Mouse (Mus musculus) erythroblast, embryonic 14.5 days (primary cell): ENCODE results near the gene Yif1a. TPM values are rescaled to one million over a fixed set of nuclear protein-coding genes. Genes with fewer than 3 reads are reported as not detected.

Experiments used
- H3K27me3 ChIP-seq: 2 replicates; pipeline ENCODE4 v1.6.1; 2012; ENCODE audit warnings: inconsistent platforms; ENCODE audit not compliant: control insufficient read depth
- H3K36me3 ChIP-seq: 2 replicates; pipeline ENCODE4 v1.6.1; 2012; ENCODE audit warnings: mild to moderate bottlenecking, inconsistent platforms; ENCODE audit not compliant: control insufficient read depth
- H3K4me1 ChIP-seq: 2 replicates; pipeline ENCODE4 v1.6.1; 2012; ENCODE audit warnings: inconsistent platforms; ENCODE audit not compliant: control insufficient read depth
- H3K4me3 ChIP-seq: replicated peaks from 2 replicates; pipeline ENCODE3; 2012; ENCODE audit warnings: moderate library complexity, mild to moderate bottlenecking, inconsistent platforms
- H3K9me3 ChIP-seq: 2 replicates; pipeline ENCODE4 v1.6.1; 2012; ENCODE audit warnings: low read length, inconsistent platforms, mixed read lengths; ENCODE audit not compliant: control insufficient read depth
- GATA1 ChIP-seq: IDR thresholded peaks from 2 replicates; pipeline ENCODE4 v1.6.1; 2012; ENCODE audit warnings: low read length, inconsistent platforms, mixed read lengths
- TAL1 ChIP-seq: IDR thresholded peaks from 3 replicates; pipeline ENCODE4 v1.6.1; 2012; ENCODE audit warnings: low read length, inconsistent platforms, mixed read lengths
- polyA plus RNA-seq: library from polyadenylated mRNA; stranded (reverse); fragments of >175 nt; gene quantifications from 2 replicates; pipeline ENCODE4 v1.2.3, GENCODE M21; 2012

Yif1a gene
- polyA plus RNA-seq, 1 experiment = 0.94 TPM

DNA sequence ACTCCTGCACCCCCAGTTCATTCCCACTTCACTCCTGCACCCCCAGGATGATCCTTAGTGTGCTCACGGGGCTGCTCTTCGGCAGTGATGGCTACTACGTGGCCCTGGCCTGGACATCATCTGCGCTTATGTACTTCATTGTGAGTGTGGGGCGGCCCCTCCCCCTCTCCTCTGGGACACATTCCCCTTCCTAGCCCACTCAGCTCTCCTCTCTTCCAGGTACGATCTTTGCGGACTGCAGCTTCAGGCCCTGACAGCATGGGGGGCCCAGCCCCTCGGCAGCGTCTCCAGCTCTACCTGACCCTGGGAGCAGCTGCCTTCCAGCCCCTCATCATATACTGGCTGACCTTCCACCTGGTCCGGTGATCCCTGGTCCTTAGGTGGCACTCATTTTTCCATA lies 3.7 kb downstream of the Yif1a start:
- Histone ChIP-seq H3K9me3 (no peaks in the 10 kb centered on the region), H3K36me3 (peaks cover 39% of the 10 kb centered on the region), H3K4me1 (peaks cover 49% of the 10 kb centered on the region), H3K4me3 (no peak overlapping the region), H3K27me3 (peaks cover 33% of the 10 kb centered on the region)
- TF ChIP-seq TAL1 = no peak
- TF ChIP-seq GATA1 = no peak

DNA sequence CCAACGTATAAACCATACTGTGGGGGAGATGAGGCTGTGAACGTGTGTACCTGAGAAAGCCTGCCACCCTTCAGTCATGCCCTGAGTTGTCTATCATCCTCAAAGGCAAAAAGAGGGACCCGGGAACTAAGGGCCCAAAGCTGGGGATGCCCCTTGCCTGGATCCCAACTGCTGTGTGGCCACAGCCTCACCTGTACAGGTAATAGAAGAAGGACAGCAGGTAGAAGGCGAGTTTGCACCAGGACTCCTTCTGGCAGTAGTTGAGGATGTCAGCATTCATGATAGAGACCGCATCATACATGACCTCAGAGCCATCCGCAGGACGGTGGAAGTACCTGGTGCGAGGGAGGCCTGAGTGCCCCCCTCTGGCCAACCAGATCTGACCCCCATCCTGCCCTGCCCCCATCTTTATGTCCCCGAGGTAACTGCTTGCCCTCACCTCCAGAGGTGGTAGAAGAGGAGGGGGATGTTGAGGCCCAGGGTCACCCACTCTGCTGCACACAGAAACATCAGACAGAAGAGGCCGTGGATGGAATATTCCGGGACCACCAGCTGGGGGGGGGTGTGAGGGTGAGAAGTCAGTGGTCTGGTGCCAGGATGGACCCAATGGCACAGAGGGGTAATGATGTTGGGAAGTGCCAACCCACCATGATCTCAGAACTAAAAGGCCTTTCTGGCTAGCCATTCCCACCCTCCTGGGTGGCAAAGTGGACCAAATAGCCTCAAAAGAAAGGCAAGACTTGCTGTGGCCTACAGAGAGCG lies 5.3 kb downstream of the Yif1a start:
- Histone ChIP-seq H3K27me3 (peaks cover 35% of the 10 kb centered on the region), H3K9me3 (no peaks in the 10 kb centered on the region), H3K4me3 (no peak overlapping the region), H3K36me3 (peaks cover 39% of the 10 kb centered on the region), H3K4me1 (peaks cover 49% of the 10 kb centered on the region)
- TF ChIP-seq TAL1 (no peak), GATA1 (no peak)

DNA sequence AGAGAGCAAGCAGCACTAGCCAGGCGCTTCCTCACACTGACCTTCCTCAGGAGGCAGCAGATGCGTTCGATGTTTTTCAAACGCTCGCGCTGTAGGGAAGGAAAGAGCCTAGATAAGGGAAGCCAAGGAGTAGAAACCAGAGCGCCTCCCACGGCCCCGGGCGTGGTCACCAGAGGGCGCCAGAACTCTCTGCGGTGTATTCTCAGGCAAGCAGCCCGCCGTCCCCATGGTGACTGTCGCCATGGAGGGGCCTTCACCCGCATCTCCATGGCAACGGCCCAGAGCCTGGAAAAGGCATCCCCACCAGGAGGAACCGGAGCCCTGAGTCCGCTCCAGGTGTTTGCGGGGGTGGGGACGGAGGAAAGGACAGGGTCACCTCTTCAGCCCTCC lies 5.9 kb downstream of the Yif1a start:
- Histone ChIP-seq H3K27me3 (peaks cover 35% of the 10 kb centered on the region), H3K4me1 (peaks cover 47% of the 10 kb centered on the region), H3K36me3 (peaks cover 41% of the 10 kb centered on the region), H3K9me3 (no peaks in the 10 kb centered on the region), H3K4me3 (no peak overlapping the region)
- TF ChIP-seq TAL1 (no peak), GATA1 (no peak; the same call in 1 of the 2 replicates)

GRCm38 (mm10) chr19:5094746-5095417 lies 6.5 kb downstream of the Yif1a start:
- Histone ChIP-seq H3K27me3 (peaks cover 35% of the 10 kb centered on the region), H3K4me3 (no peak overlapping the region), H3K4me1 (peaks cover 41% of the 10 kb centered on the region), H3K36me3 (peaks cover 43% of the 10 kb centered on the region), H3K9me3 (no peaks in the 10 kb centered on the region)
- no peak for TF ChIP-seq GATA1
- no peak for TF ChIP-seq TAL1

GRCm38 (mm10) chr19:5095887-5096474 lies 7.6 kb downstream of the Yif1a start:
- TF ChIP-seq GATA1 = no peak
- TF ChIP-seq TAL1 = no peak
- Histone ChIP-seq H3K36me3 (peaks cover 46% of the 10 kb centered on the region), H3K27me3 (peaks cover 35% of the 10 kb centered on the region), H3K9me3 (no peaks in the 10 kb centered on the region), H3K4me1 (peaks cover 41% of the 10 kb centered on the region), H3K4me3 (no peak overlapping the region)

- Histone ChIP-seq H3K27me3 (peaks cover 35% of the 10 kb centered on the region), H3K4me1 (peaks cover 41% of the 10 kb centered on the region), H3K36me3 (peaks cover 46% of the 10 kb centered on the region), H3K9me3 (no peaks in the 10 kb centered on the region), H3K4me3 (peak overlapping the region; percentile 47)
- TF ChIP-seq TAL1 = no peak
- no peak for TF ChIP-seq GATA1
Measured at GRCm38 (mm10) chr19:5097521-5098362, 9.4 kb downstream of the Yif1a start.

GRCm38 (mm10) chr19:5098363-5099143 lies 10.2 kb downstream of the Yif1a start, which contains the start of gene Cnih2:
Gene Cnih2, minus strand, starts transcription at chr19:5098521.
- no peaks in the 10 kb centered on the region for H3K9me3 ChIP-seq
- H3K27me3 ChIP-seq = peaks cover 35% of the 10 kb centered on the region
- TF ChIP-seq GATA1 = no peak
- no peak for TF ChIP-seq TAL1
- H3K36me3 ChIP-seq = peaks cover 47% of the 10 kb centered on the region
- peak within 1 kb of the TSS; percentile 47 for H3K4me3 ChIP-seq
- peaks cover 40% of the 10 kb centered on the region for H3K4me1 ChIP-seq

GRCm38 (mm10) chr19:5106074-5106473 lies 17.7 kb downstream of the Yif1a start:
- TF ChIP-seq TAL1 (no peak), GATA1 (no peak)
- Histone ChIP-seq H3K4me1 (peaks cover 52% of the 10 kb centered on the region), H3K4me3 (peak overlapping the region; percentile 65), H3K36me3 (peaks cover 52% of the 10 kb centered on the region), H3K9me3 (no peaks in the 10 kb centered on the region), H3K27me3 (no peaks in the 10 kb centered on the region)
